Mouse (Mus musculus): ENCODE results near the gene Ccdc54.

The Ccdc54 gene

DNA sequence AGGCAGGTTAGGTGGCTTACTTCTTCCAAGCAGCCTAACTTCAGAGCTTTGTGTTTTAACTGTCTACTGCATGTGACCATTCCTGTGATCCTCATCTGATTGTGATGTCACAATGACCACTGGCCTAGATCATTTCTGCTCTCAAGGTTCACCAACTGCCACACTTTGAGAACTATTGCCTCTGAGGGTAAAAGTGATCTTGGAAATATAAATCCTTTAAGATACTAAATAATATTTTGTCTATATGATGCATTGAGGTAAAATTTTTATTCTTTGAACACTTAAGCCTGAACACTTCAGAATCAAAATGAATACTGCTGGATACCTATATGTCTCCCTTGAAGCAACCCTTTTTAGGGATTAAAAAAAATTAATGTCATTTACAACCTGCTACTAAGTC is at the start of gene Ccdc54:
Gene Ccdc54, minus strand, starts transcription at position 101 of the 400 bp plus-strand sequence.
- DNase-seq = no peak

- no peak for DNase-seq
These were observed 41.6 kb upstream of the Ccdc54 start for GRCm38 (mm10) chr16:50632585-50632984.

DNA sequence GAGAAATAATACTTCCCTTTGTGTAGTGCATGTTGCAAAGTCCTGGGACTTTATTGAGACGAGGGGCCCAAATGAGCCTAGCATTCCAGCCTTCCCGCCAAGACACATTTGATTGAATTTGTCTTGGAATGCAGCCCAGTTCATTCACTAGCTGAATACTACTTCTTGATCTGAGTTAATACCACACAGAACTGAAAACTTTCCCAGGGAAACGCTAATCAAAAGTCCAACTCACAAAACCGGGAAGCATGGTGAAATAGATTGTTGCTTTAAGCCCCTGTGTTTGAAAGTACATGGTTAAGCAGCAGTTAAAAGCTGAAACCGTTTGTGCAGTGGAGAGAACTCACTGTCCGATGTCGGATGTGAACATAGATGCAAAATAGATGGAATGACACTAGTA is 24.6 kb upstream of the Ccdc54 start:
- no peak for DNase-seq

- no peak for DNase-seq
These were observed 22.0 kb upstream of the Ccdc54 start for GRCm38 (mm10) chr16:50612944-50613343.

GRCm38 (mm10) chr16:50610580-50610979 is 19.6 kb upstream of the Ccdc54 start:
- no peak for DNase-seq

DNA sequence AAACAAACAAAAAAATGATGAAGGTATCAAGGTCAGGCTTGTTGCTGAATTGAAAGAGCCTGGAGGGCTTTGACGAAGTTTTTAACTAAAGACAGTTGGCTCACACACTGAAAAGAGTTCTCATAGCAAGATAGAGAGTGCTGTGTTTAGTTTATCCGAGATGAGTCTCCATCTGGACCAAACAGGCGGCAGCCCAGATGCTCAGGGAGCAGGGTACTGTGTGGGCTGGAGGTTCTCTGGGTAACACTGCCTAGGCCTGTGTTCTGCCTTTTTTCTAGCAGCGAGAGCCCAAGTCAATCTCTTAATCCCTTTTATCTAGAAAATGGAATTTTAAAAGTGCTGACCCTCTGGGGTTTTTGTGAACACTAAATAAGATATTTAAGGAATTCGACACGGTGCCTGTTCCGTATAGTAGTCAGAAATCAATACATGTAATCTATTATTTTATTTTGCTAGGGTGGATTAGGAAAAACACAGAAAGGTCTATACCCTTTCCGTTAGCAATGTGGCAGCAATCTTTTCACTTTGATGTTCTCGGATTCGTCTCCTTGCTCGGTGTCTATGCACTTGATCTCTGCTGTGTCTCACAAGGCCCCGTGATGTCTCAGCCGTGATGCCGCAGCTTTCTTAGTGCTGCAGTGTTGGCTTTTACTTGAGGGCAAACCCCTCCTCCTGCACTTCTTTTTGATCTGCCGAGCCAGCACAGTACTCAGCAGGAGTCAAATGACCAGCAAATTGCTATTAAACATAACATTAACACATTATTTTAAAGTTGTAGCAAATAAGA is 17.0 kb upstream of the Ccdc54 start:
- DNase-seq = no peak

DNA sequence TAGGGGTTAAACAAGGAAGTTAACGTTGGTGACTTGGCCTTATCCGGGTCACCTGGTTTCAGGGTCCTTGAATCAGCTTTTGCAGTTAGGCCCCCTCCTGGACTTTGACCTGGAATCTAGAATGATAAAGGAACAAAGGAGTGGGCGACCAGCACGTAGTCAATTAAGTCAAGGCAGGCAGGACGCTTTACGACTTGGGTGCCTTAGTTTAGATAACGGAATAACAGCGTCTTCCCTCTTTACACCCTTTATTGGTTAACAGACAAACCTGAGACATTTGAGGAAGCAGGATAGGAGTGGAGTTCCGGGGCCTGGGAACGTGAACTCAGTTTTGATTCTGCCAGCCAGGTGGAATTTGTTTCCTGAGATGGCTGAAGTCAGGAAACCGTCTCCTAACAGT is 13.9 kb upstream of the Ccdc54 start:
- no peak for DNase-seq

GRCm38 (mm10) chr16:50601947-50602346 is 11.0 kb upstream of the Ccdc54 start:
- DNase-seq = no peak

DNA sequence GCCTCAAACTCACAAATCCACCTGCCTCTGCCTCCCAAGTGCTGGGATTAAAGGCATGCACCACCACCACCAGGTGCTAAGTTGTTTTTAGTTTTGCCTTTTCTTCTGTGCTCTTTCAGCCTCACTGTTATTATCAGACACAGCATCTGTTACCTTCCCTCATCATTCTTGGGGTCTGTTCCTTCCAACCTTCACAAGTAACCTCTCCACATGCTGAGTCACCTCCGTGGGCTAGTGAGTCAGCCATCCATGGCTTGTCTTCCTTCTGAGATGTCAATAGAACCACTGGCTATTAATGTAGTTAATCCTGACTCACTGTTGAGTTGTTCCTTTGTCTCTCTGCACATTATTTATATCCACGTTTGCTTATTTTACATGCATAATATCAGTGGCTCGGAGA is 9.7 kb upstream of the Ccdc54 start:
- no peak for DNase-seq

DNA sequence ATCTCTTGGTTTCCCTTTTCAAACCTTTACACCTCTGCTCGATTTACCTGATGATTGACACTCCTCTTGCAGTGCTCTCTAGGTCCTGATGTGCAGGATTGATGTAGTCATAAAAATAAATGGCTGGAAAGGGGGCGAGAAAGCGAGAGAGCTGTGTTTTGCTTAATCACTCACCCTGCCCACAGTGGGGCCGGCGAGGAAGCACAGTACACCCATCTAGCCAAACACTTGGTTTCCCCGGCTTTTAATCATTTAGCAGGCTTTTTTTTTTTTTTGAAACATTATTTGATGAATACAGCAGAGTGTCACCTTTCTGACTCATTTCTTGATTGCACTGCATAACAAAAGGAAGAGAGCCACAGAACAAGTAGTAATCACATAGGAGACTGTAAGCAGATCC is 5.7 kb upstream of the Ccdc54 start:
- no peak for DNase-seq

DNA sequence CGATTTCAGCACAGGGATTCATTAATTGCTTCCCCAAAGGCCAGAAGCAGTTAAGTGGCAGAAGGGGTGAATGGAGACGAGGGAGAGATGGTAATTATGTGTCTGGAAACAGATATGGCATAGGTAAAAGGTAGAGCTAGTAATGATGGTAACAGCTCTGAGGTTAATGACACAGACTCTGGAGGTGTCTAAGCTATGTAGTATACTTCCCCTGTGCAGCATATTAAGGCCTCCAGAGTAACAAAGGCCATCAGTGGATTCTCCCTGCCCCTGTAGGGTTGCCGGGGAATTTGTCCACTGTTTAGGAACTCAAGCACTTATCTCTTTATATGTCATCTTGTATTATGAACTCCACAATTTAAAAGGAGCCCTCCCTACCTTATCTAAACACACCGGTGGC is 5.2 kb upstream of the Ccdc54 start:
- DNase-seq = no peak

GRCm38 (mm10) chr16:50594876-50595275 is 3.9 kb upstream of the Ccdc54 start:
- no peak for DNase-seq

- no peak for DNase-seq
These were observed 2.4 kb upstream of the Ccdc54 start for GRCm38 (mm10) chr16:50593361-50593760.

DNA sequence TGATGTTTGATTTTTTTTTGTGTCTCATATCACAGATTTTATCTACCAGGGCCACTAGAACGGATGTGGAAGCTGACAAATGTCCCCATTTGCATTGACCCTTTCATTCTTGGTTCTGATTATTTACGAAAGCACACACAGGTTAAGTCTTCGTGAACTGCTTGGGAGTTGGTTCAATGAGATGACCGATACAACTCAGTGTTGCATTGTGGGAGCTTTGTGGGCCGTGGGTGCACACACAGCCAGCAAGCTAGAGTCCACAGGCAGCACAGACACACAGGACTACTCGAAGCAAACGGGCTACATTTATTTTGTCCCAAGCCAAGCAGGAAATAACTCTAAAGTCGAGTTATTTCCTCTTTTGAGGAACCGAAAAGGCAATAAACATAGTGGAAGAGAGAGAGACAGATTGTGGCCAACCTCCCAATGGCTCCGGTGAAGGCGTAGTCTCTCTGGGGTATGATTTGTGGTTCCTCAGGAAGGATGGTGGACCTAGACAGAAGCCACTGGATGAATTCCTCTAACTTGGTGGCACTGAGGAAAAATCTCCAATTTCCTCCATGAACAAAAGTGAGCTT is 1.3 kb downstream of the Ccdc54 start:
- no peak for DNase-seq

GRCm38 (mm10) chr16:50588191-50588590 is 2.8 kb downstream of the Ccdc54 start:
- DNase-seq = no peak

DNA sequence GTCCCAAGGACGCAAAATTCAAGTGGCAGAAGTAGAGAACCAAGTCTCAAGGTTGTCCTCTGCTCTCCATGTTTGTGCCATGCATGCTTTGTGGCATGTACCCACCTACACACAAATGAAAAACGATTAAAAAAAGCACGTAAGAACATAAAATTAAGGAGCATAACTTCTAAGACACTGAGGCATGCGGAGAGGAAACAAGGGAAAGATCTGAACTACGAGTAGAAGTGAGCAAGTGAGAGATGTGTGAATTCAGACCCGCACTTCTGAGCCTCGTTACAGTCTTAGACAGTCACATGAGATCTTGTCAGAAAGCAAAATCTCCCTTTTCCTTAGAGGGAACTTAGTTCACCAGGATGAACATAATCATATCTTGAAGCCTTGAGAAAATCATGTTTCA is 3.8 kb downstream of the Ccdc54 start:
- no peak for DNase-seq

GRCm38 (mm10) chr16:50578361-50578760 is 12.6 kb downstream of the Ccdc54 start:
- DNase-seq = no peak

- no peak for DNase-seq
These were observed 18.4 kb downstream of the Ccdc54 start for GRCm38 (mm10) chr16:50572557-50572956.

GRCm38 (mm10) chr16:50559163-50559771 is 31.7 kb downstream of the Ccdc54 start:
- no peak for DNase-seq

DNA sequence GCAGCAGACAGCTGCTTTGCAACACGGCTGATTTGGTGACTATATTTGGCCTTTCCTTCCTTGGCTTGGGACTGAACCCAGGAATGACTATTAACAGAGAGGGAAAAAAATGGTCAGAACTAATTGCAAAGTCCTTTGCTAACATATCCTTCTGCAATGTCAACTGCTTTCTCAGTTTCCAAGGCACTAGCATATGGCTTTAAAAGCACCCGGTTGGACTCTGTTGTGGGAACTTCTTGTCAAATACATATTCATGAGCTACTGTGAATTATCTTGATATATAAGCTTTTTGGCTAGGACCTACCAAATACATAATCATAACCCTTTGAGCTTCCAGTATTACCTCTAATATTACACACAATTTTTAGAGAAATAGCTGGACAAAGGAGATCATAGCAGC is 37.1 kb downstream of the Ccdc54 start:
- no peak for DNase-seq

DNA sequence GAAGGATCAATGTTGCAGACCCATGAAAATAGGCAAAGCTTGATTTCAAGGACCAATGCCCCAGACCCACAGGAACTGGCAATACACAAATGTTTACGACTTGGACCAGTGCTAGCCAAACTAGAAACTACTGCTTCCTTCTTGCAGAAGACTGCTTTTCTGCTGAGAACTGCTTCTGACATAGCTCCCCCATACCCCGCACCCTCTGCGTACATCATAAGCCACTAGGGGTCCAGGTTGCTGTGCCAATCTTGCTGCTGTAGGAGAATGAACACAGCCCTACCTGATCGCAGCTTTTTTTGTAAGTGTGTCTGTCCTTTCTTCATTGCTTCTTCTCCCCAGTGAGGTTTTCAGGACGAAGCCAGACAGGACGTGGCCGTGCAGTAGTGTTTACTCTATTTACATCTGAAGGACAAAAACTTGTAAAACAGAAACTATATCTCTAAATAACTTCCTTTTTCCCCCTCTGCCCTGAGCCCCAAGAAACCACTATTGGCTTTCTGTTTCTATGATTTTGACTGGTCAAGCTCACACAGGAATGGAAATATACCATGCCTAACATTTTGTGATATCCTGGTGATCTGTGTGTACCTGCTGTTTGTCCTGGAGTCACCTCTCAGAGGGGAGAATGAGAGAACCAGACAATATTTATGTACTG is 39.0 kb downstream of the Ccdc54 start:
- DNase-seq = no peak

DNA sequence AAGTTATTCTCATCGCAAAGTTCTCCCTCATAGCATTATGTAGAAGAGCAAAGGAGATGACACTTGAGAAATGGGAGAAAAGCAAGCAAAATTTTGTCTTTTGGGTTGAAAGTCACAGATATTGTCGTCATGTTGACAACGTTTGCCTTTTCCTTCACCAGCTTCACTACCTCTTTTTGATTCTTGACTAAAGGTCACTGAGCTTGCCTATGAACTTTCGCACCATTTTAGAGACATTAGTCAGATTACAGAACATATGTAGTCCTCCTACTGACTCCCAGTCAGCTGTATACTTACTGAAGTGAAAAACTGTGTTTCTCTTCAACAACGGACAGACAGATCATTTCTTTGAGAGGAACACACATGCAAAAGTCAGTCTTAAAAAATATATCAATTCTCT is 40.0 kb downstream of the Ccdc54 start:
- no peak for DNase-seq

DNA sequence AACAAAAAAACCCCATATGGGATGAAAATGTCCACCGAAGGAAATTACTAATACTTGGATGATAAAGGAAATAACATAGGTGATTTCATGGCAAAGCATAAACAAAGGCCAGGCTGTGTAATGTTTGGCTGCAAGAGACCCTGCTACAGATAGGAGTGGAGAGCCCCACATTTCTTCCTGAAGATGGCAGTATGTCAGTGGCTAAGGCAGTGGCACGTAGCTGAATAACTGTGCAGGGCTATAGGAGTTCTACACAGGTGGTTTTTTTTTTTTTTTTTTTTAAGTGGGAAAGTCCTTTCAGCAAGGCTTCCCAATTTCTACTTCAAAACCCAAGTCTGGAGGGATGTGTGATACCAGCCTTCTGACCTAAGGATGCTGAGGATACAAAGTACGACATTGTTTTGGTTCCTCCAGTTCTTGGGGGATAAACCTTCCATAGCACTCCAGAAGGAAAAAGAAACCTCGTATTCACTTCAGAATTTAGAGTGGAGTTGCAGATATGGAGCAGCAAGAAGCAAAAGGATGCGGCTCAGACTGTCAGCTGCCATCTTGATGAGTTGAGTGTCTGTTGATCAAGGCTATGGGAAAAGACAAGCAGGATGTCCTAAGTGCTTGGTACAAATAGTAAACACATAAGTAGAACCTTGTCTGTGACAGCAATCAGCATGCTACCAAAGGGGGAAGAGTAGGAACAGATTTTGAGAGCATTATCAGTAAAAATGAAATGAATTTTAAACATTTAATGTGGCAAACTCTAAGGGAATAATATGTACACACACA is 48.2 kb downstream of the Ccdc54 start:
- DNase-seq = no peak

Measured in cerebellum, adult 18-20 months (tissue).